Mouse (Mus musculus) liver, embryonic 14.5 days (tissue): ENCODE results near the gene Olfr60.

Experiments used
- CTCF ChIP-seq: IDR thresholded peaks from 2 replicates; pipeline ENCODE4 v1.5.1; 2016; ENCODE audit warnings: antibody characterized with exemption, low read depth, control low read depth
- EP300 ChIP-seq: IDR thresholded peaks from 2 replicates; pipeline ENCODE4 v1.6.1; 2016; ENCODE audit warnings: antibody characterized with exemption, low read depth

DNA sequence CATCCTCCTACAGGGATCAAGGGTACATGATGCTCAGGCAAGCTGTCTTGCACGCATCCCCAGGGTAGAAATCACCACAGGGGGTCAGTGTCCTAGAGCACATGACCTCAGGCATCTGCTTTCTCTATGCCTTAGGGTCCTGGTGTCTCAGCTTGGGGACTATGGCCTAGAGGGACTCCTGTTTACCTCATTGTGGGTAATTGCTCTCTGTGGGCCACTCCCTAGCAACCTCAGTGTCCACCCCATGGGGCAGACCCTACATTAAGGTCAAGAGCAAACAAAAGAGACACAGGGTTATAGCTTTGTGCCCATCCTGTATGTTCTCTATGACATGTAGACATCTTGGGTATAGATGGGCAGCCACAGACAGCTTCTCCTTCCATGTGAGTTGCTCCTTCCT, 40.9 kb downstream of the Olfr60 start, which contains the start of gene Olfr525:
- TF ChIP-seq EP300 (no peak), CTCF (no peak)
